Mouse (Mus musculus) adrenal gland, adult (tissue): ENCODE results near the gene Nr2c2ap.

Experiments
- DNase-seq, 2 experiments: peaks; one replicate each; pipeline ENCODE4 v3.0.0; 2022 to 2023; ENCODE audit warnings: low spot score in 1 of 2; ENCODE audit not compliant: inconsistent age in 2 of 2

Nr2c2ap gene

DNA sequence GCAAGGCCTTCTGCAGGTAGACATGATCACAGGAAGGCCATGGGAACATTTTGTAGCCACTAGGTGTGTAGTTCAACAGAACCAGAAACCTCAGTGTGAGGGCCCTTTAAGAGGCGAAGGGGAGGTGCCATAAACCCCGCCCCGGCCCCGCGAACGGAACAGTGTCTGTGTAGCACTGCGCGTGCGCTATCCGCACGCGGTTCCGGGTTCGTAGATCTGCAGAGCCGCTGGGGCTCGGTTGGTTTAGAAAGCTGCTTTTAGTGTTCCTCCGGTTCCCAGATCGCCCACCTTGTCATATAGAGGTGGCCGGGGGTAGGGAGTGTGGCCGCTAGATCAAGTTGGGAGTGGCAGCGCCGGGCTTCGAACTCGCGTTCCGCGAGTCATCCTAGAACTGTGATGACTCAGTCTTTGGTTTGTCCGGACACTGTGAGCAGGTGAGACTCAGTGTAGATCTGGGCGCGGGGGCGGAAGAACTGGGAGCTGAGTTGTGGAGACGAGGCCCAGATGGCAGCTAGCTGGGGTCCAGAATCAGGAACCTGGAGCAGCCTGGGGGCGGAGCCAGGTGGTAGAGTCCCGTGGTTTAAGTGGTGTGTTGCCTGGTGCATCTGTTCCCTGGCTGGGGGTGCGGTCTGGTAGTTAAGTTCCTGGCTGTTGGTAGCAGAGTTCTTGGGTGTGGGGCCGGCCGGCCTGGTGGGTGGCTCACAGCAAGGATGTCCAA lies at the start of gene Nr2c2ap:
Gene Nr2c2ap (plus strand): TSS at position 168 of the 718 bp plus-strand sequence.
- peak; percentile 86 to 92 for DNase-seq

- DNase-seq, result no peak
Measured at GRCm38 (mm10) chr8:70081976-70082375, 49.2 kb upstream of the Nr2c2ap start.

DNA sequence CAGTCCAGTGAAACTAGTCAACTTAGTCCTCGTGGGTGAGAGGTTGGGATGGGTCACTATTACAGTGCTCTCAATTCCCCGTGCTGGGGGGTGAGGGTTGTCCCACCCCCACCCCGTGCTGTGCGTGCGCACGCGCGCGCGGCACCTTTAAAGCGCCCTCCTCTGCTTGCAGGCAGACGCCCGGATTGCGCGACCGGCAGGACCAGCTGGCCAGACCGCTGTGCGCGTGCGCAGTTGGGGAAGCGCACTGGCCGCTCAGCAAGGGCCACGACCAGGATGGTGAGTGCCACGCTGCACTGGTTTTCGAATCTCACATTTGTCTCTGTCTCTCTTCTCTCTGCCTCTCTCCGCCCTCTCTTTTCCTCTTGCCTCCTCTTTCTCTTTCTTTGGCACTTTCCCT lies 47.8 kb upstream of the Nr2c2ap start, which contains the start of gene Hapln4:
Gene Hapln4 (plus strand): TSS at position 173 of the 400 bp plus-strand sequence.
- peak; percentile 65 to 76 for DNase-seq

GRCm38 (mm10) chr8:70084191-70085065 lies 46.7 kb upstream of the Nr2c2ap start:
- DNase-seq, result peak in 1 of 2 experiments; percentile 52

GRCm38 (mm10) chr8:70086151-70086550 lies 45.0 kb upstream of the Nr2c2ap start:
- no peak for DNase-seq

- peak in 1 of 2 experiments; percentile 42 for DNase-seq
Measured at GRCm38 (mm10) chr8:70087237-70087636, 43.9 kb upstream of the Nr2c2ap start.

DNA sequence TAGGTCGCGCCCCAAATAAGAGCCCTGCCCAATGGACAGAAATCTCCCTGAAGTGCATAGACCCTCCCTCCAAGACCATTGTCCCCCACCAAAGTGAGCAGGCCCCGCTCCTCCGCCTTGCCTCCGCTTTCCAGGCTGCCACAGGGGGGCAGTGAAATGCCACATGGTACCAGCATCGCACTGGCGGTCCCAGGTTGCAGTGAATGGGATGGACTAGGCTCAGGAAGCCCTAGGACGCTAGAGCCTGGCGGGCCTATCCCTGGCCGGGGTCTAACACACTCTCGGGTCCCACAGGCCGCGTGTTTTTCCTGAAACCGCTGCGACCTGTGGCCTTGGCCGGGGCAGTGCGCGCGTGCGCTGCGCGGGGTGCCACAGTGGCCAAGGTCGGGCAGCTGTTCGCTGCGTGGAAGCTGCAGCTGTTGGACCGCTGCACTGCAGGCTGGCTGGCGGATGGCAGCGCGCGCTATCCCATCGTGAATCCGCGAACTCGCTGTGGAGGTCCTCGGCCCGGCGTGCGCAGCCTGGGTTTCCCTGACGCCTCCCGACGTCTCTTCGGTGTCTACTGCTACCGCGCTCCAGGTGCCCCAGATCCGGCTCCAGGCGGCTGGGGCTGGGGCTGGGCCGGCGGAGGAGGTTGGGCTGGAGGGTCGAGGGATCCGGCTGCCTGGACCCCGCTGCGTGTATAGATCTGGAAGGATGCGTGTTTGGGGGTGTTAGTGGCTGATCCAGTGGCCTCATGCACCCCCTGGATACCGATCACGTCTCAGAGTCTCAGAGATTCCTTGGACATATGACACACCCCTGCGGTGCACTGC lies 43.1 kb upstream of the Nr2c2ap start:
- peak; percentile 34 to 73 for DNase-seq

GRCm38 (mm10) chr8:70089296-70089960 lies 41.7 kb upstream of the Nr2c2ap start:
- DNase-seq, result no peak

GRCm38 (mm10) chr8:70092786-70093185 lies 38.3 kb upstream of the Nr2c2ap start:
- no peak for DNase-seq

- DNase-seq, result no peak
Measured at GRCm38 (mm10) chr8:70099276-70099675, 31.9 kb upstream of the Nr2c2ap start.

- DNase-seq, result no peak
Measured at GRCm38 (mm10) chr8:70100241-70100640, 30.9 kb upstream of the Nr2c2ap start.

DNA sequence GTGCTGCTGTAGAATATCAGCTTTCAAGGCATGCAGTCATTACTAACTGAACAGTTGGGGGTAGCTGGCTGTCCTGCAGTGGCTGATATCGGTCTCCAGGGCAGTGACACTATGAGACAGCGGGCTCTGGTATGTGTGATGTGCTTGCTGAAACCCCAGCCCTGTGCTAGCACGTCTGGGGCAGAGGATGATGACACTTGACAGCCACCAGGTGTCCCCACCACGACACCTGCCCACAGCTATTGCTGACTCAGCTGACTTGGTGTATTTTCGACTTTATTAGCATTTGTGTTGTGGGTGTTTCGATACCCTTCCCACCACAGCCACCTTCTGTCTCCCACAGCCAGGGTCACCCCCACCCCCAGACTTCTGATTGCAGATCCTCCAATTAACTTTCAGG lies 26.6 kb upstream of the Nr2c2ap start:
- peak; percentile 25 to 63 for DNase-seq

DNA sequence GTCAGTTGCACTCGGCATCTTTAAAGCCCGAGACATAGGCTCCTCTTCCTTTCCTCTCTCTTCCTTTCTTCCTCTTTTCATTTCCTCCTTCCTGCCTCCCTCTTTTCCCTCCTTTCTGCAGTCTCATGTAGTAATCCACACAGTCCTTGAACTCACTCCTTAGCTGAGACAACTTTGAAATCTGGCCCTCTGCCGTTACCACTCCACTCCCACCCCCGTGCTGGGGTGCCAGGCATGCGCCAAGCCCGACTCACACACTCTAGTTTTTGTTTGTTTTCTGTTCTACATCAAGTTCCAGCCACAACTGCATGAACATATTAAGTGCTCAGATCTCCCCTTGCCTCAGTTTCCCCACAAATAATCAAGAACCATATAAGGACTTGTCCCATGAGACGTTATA lies 26.2 kb upstream of the Nr2c2ap start:
- no peak for DNase-seq

DNA sequence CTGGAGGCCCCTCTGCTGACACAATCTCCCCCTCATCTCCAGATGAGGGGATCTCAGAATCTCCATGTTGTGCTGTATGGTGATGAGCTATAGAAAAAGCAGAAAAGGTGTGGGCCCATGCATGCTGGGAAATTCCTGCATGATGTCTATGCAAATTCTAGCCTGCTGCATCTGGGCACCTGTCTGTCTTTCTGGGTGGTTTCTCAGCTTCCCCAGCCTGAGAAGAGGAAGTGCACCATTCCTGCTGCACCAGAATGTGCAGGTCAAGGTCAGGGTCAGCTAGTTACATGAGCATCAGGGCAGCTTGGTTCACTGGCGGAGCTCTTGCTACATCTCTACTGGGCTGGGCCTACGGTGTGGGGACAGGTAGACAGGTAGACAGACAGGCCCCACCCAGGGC lies 20.7 kb upstream of the Nr2c2ap start:
- DNase-seq, result no peak

GRCm38 (mm10) chr8:70111192-70111795 lies 19.8 kb upstream of the Nr2c2ap start:
- DNase-seq, result no peak

GRCm38 (mm10) chr8:70112401-70113016 lies 18.6 kb upstream of the Nr2c2ap start:
- DNase-seq, result peak in 1 of 2 experiments; percentile 26

DNA sequence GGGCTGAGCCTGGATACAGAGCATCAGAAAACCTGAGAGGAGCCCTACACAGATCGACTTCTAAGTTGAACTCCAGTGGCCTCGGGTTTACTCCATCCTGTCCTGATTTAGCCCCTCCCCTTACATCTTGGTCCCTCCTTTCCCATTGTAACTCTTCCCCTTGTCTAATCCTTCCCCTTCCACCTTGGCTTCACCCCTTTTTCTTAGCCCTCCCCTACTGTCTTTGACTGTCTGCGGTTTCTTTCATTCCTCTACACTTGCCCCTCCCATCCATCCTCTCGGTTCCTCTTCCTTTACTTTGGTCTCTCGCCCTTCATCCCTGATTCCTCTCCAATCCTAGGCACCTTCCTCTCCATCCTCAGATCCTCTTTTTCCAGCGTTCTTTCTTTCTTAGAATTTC lies 16.6 kb upstream of the Nr2c2ap start:
- DNase-seq, result no peak

DNA sequence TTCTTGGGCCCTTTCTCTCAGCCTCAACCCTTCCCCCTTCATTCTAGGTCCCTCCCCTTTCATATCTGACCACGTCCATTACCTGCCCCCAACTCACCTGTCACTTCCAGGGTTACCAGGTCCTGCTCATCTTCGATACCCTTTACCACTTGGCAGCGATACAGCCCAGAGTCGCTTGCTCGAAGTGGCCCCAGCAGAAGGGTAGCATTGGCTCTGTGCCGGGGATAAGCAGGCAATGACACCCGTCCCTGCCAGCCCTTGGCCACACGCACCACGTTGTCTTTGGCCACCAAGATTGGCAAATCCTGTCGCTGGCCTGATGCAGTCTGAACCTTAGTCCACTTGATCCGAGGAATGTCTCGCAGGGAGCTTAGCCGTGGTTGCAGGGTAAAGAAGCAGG lies 16.2 kb upstream of the Nr2c2ap start:
- DNase-seq, result no peak

DNA sequence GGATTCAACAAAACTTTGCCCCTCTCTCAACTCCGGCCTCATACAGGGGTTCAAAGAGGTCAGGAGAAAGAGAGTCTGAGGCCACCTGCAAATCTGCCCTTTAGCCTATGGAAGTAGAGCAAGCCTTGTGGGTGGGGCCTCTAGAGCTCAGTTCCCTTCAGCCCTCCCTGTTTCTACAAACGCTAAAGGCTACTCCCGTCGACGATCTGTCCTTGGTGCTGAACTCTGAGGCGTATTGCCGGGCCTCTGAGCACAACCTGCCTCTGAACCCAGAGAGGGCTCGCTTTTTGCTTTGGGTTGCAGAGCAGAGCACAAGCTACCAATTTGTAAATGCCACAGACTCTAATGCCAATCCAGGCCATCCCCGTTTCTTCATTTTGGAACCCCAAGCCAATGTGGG lies 13.5 kb upstream of the Nr2c2ap start:
- peak in 1 of 2 experiments; percentile 54 for DNase-seq
